Mouse (Mus musculus) left cerebral cortex, adult 11 months (tissue): Measurements from ENCODE around the gene Kctd8.

ENCODE experiments used
- DNase-seq: peaks from one replicate; pipeline ENCODE4 v3.0.0; 2022; ENCODE audit warnings: low spot score

Kctd8 gene

GRCm38 (mm10) chr5:69159897-69160509 is 181.5 kb downstream of the Kctd8 start:
- DNase-seq: no peak

- DNase-seq: no peak
Observed at GRCm38 (mm10) chr5:69156489-69156888, 185.0 kb downstream of the Kctd8 start.

GRCm38 (mm10) chr5:69145827-69146226 is 195.7 kb downstream of the Kctd8 start:
- DNase-seq: no peak

GRCm38 (mm10) chr5:69141082-69141481 is 200.4 kb downstream of the Kctd8 start:
- DNase-seq: no peak

- DNase-seq: no peak
Observed at GRCm38 (mm10) chr5:69108718-69109117, 232.8 kb downstream of the Kctd8 start.

GRCm38 (mm10) chr5:69088912-69089311 is 252.6 kb downstream of the Kctd8 start:
- no peak for DNase-seq
